In the genomic region with DNA sequence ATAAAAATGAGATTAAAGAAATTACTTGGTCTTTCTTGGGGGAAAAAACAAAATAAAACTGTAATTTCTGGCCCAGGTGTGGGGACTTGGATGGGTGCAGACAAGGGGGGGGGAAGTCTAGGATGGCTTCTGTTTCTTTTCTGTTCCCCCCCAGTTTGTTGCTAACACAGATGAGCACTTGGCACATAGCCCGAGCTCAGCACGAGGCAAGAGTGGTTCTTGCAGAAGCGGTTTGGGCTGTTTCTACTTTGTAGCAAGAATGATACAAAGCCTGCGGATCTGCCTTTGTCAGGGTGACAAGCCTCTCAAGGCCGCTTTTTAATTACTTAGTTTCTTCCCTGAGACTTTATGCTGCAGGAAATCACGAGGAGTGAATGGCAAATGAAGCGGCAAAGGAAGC, we compare ENCODE assay signal across 20 mouse cellular contexts. TPM values are rescaled to one million over a fixed set of nuclear protein-coding genes. Genes with fewer than 3 reads are reported as not detected.
DNase-seq lines count a peak whose midpoint lies in the region; ATAC-seq and TF ChIP-seq lines count a peak whose summit lies in the region.
"Had no signal": no experiment of that assay in that cellular context is flagged by ENCODE, and none has a peak within 500 bp of the region (broad histone marks: within the 10 kb centered on the region; RNA-seq: fewer than 3 reads in every experiment).

No protein-coding gene starts in this region.

- H3K27ac ChIP-seq in hindbrain, postnatal 0 days: no peak overlapping the region
- H3K27ac ChIP-seq in hindbrain, embryonic 16.5 days (ENCODE audit: low read depth, low read length): no peak overlapping the region
- no peak overlapping the region for H3K27ac ChIP-seq in embryonic facial prominence, embryonic 14.5 days (replicated peaks; ENCODE audit: low read depth, low read length)
- H3K27ac ChIP-seq: hindbrain, embryonic 15.5 days; macrophage had no signal

- no peak overlapping the region for H3K4me2 ChIP-seq in hindbrain, postnatal 0 days (ENCODE audit: low read depth, low read length)
- no peak overlapping the region for H3K4me2 ChIP-seq in hindbrain, embryonic 16.5 days (ENCODE audit: low read length)
- H3K4me2 ChIP-seq in embryonic facial prominence, embryonic 14.5 days (ENCODE audit: low read depth, low read length): no peak overlapping the region
- H3K4me2 ChIP-seq: hindbrain, embryonic 15.5 days; midbrain, embryonic 11.5 days had no signal

- no peak overlapping the region for H3K4me3 ChIP-seq in hindbrain, postnatal 0 days (ENCODE audit: low read length)
- no peak overlapping the region for H3K4me3 ChIP-seq in hindbrain, embryonic 16.5 days (ENCODE audit: low read length)
- no peak overlapping the region for H3K4me3 ChIP-seq in embryonic facial prominence, embryonic 14.5 days (ENCODE audit: low read depth, low read length)
- H3K4me3 ChIP-seq: hindbrain, embryonic 15.5 days had no signal

- 24% methylated on average over 7 of the region's 7 CpGs for WGBS in hindbrain, postnatal 0 days
- 30% methylated on average over 7 of the region's 7 CpGs for WGBS in hindbrain, embryonic 16.5 days
- WGBS in embryonic facial prominence, embryonic 14.5 days: 48% methylated on average over 7 of the region's 7 CpGs

- no peak for ATAC-seq in hindbrain, postnatal 0 days
- ATAC-seq in hindbrain, embryonic 16.5 days: no peak
- ATAC-seq in embryonic facial prominence, embryonic 14.5 days (ENCODE audit: low read depth): no peak
- ATAC-seq: Patski had no signal

- peak; percentile 57 for DNase-seq in hindbrain, postnatal 0 days (ENCODE audit: low spot score)
- DNase-seq in retina, postnatal 1 day: peak; percentile 23
- DNase-seq in retina, embryonic 14.5 days (ENCODE audit: low spot score): no peak
- peak; percentile 89 for DNase-seq in embryonic facial prominence, embryonic 14.5 days (ENCODE audit: low spot score)
- peak; percentile 82 for DNase-seq in testis, postnatal 10 days (ENCODE audit: low spot score)
- DNase-seq in embryo, embryonic 10 days (ENCODE audit: low spot score): no peak
- DNase-seq: adrenal gland, postnatal 25 days; cerebellum, adult 9-11 months; gastrocnemius, postnatal 14 days; kidney, adult 18-20 months; kidney, postnatal 14 days; lung, adult 18-20 months; thymus, postnatal 4 days had no signal

- H3K9me3 ChIP-seq in hindbrain, postnatal 0 days (ENCODE audit: low read length): no peaks in the 10 kb centered on the region
- no peaks in the 10 kb centered on the region for H3K9me3 ChIP-seq in hindbrain, embryonic 16.5 days (ENCODE audit: control insufficient read depth, low read length)
- H3K9me3 ChIP-seq in embryonic facial prominence, embryonic 14.5 days (ENCODE audit: control insufficient read depth, low read length): no peaks in the 10 kb centered on the region
- H3K9me3 ChIP-seq: hindbrain, embryonic 15.5 days had no signal

- no peaks in the 10 kb centered on the region for H3K36me3 ChIP-seq in hindbrain, postnatal 0 days (ENCODE audit: insufficient read depth, low read length)
- no peaks in the 10 kb centered on the region for H3K36me3 ChIP-seq in hindbrain, embryonic 16.5 days (ENCODE audit: control insufficient read depth, insufficient read depth, low read length)
- no peaks in the 10 kb centered on the region for H3K36me3 ChIP-seq in embryonic facial prominence, embryonic 14.5 days (ENCODE audit: control insufficient read depth, insufficient read depth, low read length)
- H3K36me3 ChIP-seq: hindbrain, embryonic 15.5 days had no signal

- H3K4me1 ChIP-seq in hindbrain, postnatal 0 days (ENCODE audit: insufficient read depth, low read length): no peaks in the 10 kb centered on the region
- H3K4me1 ChIP-seq in hindbrain, embryonic 16.5 days (ENCODE audit: control insufficient read depth, insufficient read depth, low read depth, low read length): no peaks in the 10 kb centered on the region; the same call in 1 of the 2 replicates
- H3K4me1 ChIP-seq in embryonic facial prominence, embryonic 14.5 days (ENCODE audit: control insufficient read depth, insufficient read depth, low read length): peaks cover 7% of the 10 kb centered on the region; the same call in 1 of the 2 replicates

- no peak for TF ChIP-seq CTCF in hindbrain, postnatal 0 days (IDR thresholded peaks at IDR 0.05; ENCODE audit: low read depth)

- no peak overlapping the region for H3K9ac ChIP-seq in hindbrain, postnatal 0 days (replicated peaks; ENCODE audit: low read length)
- H3K9ac ChIP-seq in hindbrain, embryonic 16.5 days (ENCODE audit: low read depth, low read length): no peak overlapping the region
- H3K9ac ChIP-seq in embryonic facial prominence, embryonic 14.5 days (ENCODE audit: low read depth, low read length): no peak overlapping the region
- H3K9ac ChIP-seq: hindbrain, embryonic 15.5 days had no signal

- H3K27me3 ChIP-seq in hindbrain, postnatal 0 days (ENCODE audit: insufficient read depth, low read length): no peaks in the 10 kb centered on the region
- no peaks in the 10 kb centered on the region for H3K27me3 ChIP-seq in hindbrain, embryonic 16.5 days (replicated peaks; ENCODE audit: control insufficient read depth, insufficient read depth, low read length)
- H3K27me3 ChIP-seq in embryonic facial prominence, embryonic 14.5 days (replicated peaks; ENCODE audit: control insufficient read depth, insufficient read depth, low read length): no peaks in the 10 kb centered on the region
- H3K27me3 ChIP-seq: hindbrain, embryonic 15.5 days; Patski had no signal

RNA-seq across cellular contexts. Expression of a gene that starts 43.4 kb away (rescaled TPM):
- 0.05 TPM in 1 of 2 replicates, not detected in the other for total RNA-seq in hindbrain, postnatal 0 days (2014; rRNA removed)
- polyA plus RNA-seq in hindbrain, postnatal 0 days (2015; fragmentation: Nextera tagmentation; extraction: Ambion mirVana): 0.16 and 0.21 TPM in 2 replicates
- 0.11 and 0.16 TPM in 2 replicates for polyA plus RNA-seq in hindbrain, embryonic 16.5 days (2015; fragmentation: Nextera tagmentation; extraction: Ambion mirVana)
- polyA plus RNA-seq in embryonic facial prominence, embryonic 14.5 days (2014; fragmentation: Nextera tagmentation; extraction: Ambion mirVana): 0.28 and 0.38 TPM in 2 replicates
- total RNA-seq: neutrophil, adult 5-6 weeks had no signal
- polyA plus RNA-seq: heart, postnatal 0 days had no signal

Comparison
In these comparisons a context has a peak if more than half of its experiments do, and no peak if none do; other contexts are left out.
1. DNase-seq: peak in hindbrain, postnatal 0 days (single experiment), retina, postnatal 1 day (single experiment), embryonic facial prominence, embryonic 14.5 days (single experiment) and testis, postnatal 10 days (single experiment); none in retina, embryonic 14.5 days (single experiment) and embryo, embryonic 10 days (single experiment).